ENCODE assay signal across 30 mouse cellular contexts in the genomic region with DNA sequence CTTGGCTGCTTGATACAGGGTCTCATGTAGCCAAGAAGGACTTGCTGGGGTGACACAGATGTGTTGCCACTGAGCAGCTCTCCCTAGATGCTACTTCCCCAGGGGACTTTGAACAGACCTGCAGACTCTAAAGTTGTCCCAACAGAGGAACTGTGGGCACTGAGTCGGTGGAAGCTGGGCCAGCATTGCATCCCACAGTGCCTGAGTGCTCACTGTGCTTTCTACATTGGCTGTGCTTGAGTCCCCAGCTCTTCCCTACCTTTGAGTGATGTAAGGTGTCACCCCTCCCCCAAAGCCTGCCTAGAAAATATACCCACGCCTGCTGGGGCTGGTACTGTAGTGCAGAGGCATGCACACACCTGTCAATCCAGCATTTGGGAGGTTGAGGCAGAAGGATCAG. TPM values are rescaled to one million over a fixed set of nuclear protein-coding genes. Genes with fewer than 3 reads are reported as not detected.
DNase-seq lines count a peak whose midpoint lies in the region; ATAC-seq and TF ChIP-seq lines count a peak whose summit lies in the region.
"Had no signal": no experiment of that assay in that cellular context is flagged by ENCODE, and none has a peak within 500 bp of the region (broad histone marks: within the 10 kb centered on the region; RNA-seq: fewer than 3 reads in every experiment).

No protein-coding gene starts in this region.

- H3K36me3 ChIP-seq in intestine, embryonic 14.5 days (ENCODE audit: control insufficient read depth, insufficient read depth, low read length): peaks cover 14% of the 10 kb centered on the region
- peaks cover 2% of the 10 kb centered on the region; the same call in 1 of the 2 replicates for H3K36me3 ChIP-seq in intestine, embryonic 15.5 days
- H3K36me3 ChIP-seq in midbrain, embryonic 11.5 days (ENCODE audit: control insufficient read depth, insufficient read depth, low read length): no peaks in the 10 kb centered on the region
- no peaks in the 10 kb centered on the region for H3K36me3 ChIP-seq in midbrain, embryonic 16.5 days (ENCODE audit: control insufficient read depth, insufficient read depth, low read length)
- peaks cover under 1% of the 10 kb centered on the region; the same call in 1 of the 2 replicates for H3K36me3 ChIP-seq in intestine, postnatal 0 days (ENCODE audit: control insufficient read depth, insufficient read depth)

- 70% methylated on average over 2 of the region's 2 CpGs for WGBS in intestine, embryonic 14.5 days
- 58% methylated on average over 2 of the region's 2 CpGs for WGBS in intestine, embryonic 15.5 days
- WGBS in midbrain, embryonic 11.5 days: 91% methylated on average over 2 of the region's 2 CpGs
- WGBS in midbrain, embryonic 16.5 days: 80% methylated on average over 2 of the region's 2 CpGs
- 62% methylated on average over 2 of the region's 2 CpGs for WGBS in intestine, postnatal 0 days

- H3K9me3 ChIP-seq in intestine, embryonic 14.5 days (ENCODE audit: control insufficient read depth, low read length): no peaks in the 10 kb centered on the region
- H3K9me3 ChIP-seq in intestine, embryonic 15.5 days: no peaks in the 10 kb centered on the region
- no peaks in the 10 kb centered on the region for H3K9me3 ChIP-seq in midbrain, embryonic 11.5 days (ENCODE audit: control insufficient read depth, low read length)
- H3K9me3 ChIP-seq in midbrain, embryonic 16.5 days (replicated peaks; ENCODE audit: control insufficient read depth, low read length, poor library complexity, severe bottlenecking): no peaks in the 10 kb centered on the region
- no peaks in the 10 kb centered on the region for H3K9me3 ChIP-seq in intestine, postnatal 0 days (ENCODE audit: control insufficient read depth)
- H3K9me3 ChIP-seq: embryonic facial prominence, embryonic 10.5 days; embryonic facial prominence, embryonic 15.5 days; forebrain, embryonic 12.5 days; limb, embryonic 13.5 days; liver, embryonic 12.5 days; megakaryocyte, embryonic 14.5 days; neural tube, embryonic 12.5 days had no signal

- H3K27ac ChIP-seq in gastrocnemius, adult 2 months: peak overlapping the region; percentile 100
- no peak overlapping the region for H3K27ac ChIP-seq in intestine, embryonic 14.5 days (ENCODE audit: low read depth)
- no peak overlapping the region for H3K27ac ChIP-seq in intestine, embryonic 15.5 days
- no peak overlapping the region for H3K27ac ChIP-seq in midbrain, embryonic 11.5 days (ENCODE audit: low read depth, low read length)
- no peak overlapping the region for H3K27ac ChIP-seq in midbrain, embryonic 16.5 days (ENCODE audit: low read length)
- H3K27ac ChIP-seq in cortical plate, adult 2 months (ENCODE audit: insufficient read depth, low read length): 0 out of 2 replicates have a peak overlapping the region, but pooled peaks have one; percentile 13
- H3K27ac ChIP-seq in intestine, postnatal 0 days (ENCODE audit: low read depth, low read length): no peak overlapping the region; the same call in 1 of the 2 replicates
- H3K27ac ChIP-seq: embryonic facial prominence, embryonic 10.5 days; embryonic facial prominence, embryonic 15.5 days; forebrain, embryonic 12.5 days; hindbrain, embryonic 14.5 days; limb, embryonic 13.5 days; liver, embryonic 12.5 days; neural tube, embryonic 12.5 days had no signal

- intact Hi-C loops in gastrocnemius, adult 2 months (cut with DNase I): no loop called here

- DNase-seq in gastrocnemius, adult 2 months: no peak
- no peak for DNase-seq in gastrocnemius, postnatal 10 days
- no peak for DNase-seq in intestine, embryonic 14.5 days (ENCODE audit: low spot score)
- DNase-seq in midbrain, embryonic 11.5 days (ENCODE audit: low spot score, missing footprints): peak; percentile 33
- DNase-seq: B cell, adult 2 months; cerebellum, adult 11-12 months; cerebellum, postnatal 14 days; gastrocnemius, postnatal 25 days; kidney, adult 8-10 months; kidney, postnatal 10 days; layer of hippocampus, adult 9-11 months; lung, adult 18-20 months; lung, postnatal 4 days; midbrain, embryonic 14.5 days; right cerebral cortex, adult 18-20 months; spleen, adult 18-20 months; thymus, postnatal 14 days had no signal

- no peak for TF ChIP-seq POLR2A in cortical plate, adult 2 months (IDR thresholded peaks at IDR 0.05; ENCODE audit: extremely low read depth, insufficient read depth, low read length)

- no peak overlapping the region for H3K9ac ChIP-seq in intestine, embryonic 14.5 days (ENCODE audit: low read length)
- no peak overlapping the region for H3K9ac ChIP-seq in intestine, embryonic 15.5 days
- no peak overlapping the region for H3K9ac ChIP-seq in midbrain, embryonic 11.5 days (ENCODE audit: low read length)
- no peak overlapping the region for H3K9ac ChIP-seq in midbrain, embryonic 16.5 days (ENCODE audit: low read depth, low read length)
- no peak overlapping the region for H3K9ac ChIP-seq in intestine, postnatal 0 days (ENCODE audit: low read depth, low read length)
- H3K9ac ChIP-seq: embryonic facial prominence, embryonic 15.5 days; forebrain, embryonic 12.5 days; hindbrain, embryonic 14.5 days; limb, embryonic 13.5 days; liver, embryonic 12.5 days; neural tube, embryonic 12.5 days had no signal

- no peaks in the 10 kb centered on the region for H3K27me3 ChIP-seq in intestine, embryonic 14.5 days (replicated peaks; ENCODE audit: control insufficient read depth, insufficient read depth, low read length)
- no peaks in the 10 kb centered on the region for H3K27me3 ChIP-seq in intestine, embryonic 15.5 days (replicated peaks)
- H3K27me3 ChIP-seq in midbrain, embryonic 11.5 days (ENCODE audit: control insufficient read depth, insufficient read depth, low read length): no peaks in the 10 kb centered on the region
- no peaks in the 10 kb centered on the region for H3K27me3 ChIP-seq in midbrain, embryonic 16.5 days (ENCODE audit: control insufficient read depth, insufficient read depth, low read depth, low read length)
- H3K27me3 ChIP-seq in intestine, postnatal 0 days (replicated peaks; ENCODE audit: control insufficient read depth, insufficient read depth, low read length): no peaks in the 10 kb centered on the region
- H3K27me3 ChIP-seq: embryonic facial prominence, embryonic 15.5 days; forebrain, embryonic 12.5 days; limb, embryonic 13.5 days; liver, embryonic 12.5 days; megakaryocyte, embryonic 14.5 days; neural tube, embryonic 12.5 days had no signal

- TF ChIP-seq CTCF in gastrocnemius, adult 2 months (IDR thresholded peaks at IDR 0.05): no peak
- no peak for TF ChIP-seq CTCF in cortical plate, adult 2 months (IDR thresholded peaks at IDR 0.05; ENCODE audit: extremely low read depth, insufficient read depth, low read length)
- TF ChIP-seq CTCF in intestine, postnatal 0 days (IDR thresholded peaks at IDR 0.05; ENCODE audit: low read depth): no peak

- peak overlapping the region; percentile 85 for H3K4me3 ChIP-seq in gastrocnemius, adult 2 months
- H3K4me3 ChIP-seq in intestine, embryonic 14.5 days (ENCODE audit: low read depth, low read length): no peak overlapping the region
- no peak overlapping the region for H3K4me3 ChIP-seq in intestine, embryonic 15.5 days (replicated peaks)
- no peak overlapping the region for H3K4me3 ChIP-seq in midbrain, embryonic 11.5 days (ENCODE audit: low read depth, low read length)
- H3K4me3 ChIP-seq in midbrain, embryonic 16.5 days (ENCODE audit: low read depth, low read length): no peak overlapping the region
- H3K4me3 ChIP-seq in cortical plate, adult 2 months (ENCODE audit: insufficient read depth, low read length): no peak overlapping the region
- H3K4me3 ChIP-seq in intestine, postnatal 0 days (ENCODE audit: low read depth, low read length): no peak overlapping the region
- H3K4me3 ChIP-seq: embryonic facial prominence, embryonic 10.5 days; embryonic facial prominence, embryonic 15.5 days; forebrain, embryonic 12.5 days; limb, embryonic 13.5 days; liver, embryonic 12.5 days; megakaryocyte, embryonic 14.5 days; neural tube, embryonic 12.5 days had no signal

- no peaks in the 10 kb centered on the region for H3K4me1 ChIP-seq in intestine, embryonic 14.5 days (replicated peaks; ENCODE audit: control insufficient read depth, insufficient read depth, low read length)
- no peaks in the 10 kb centered on the region for H3K4me1 ChIP-seq in intestine, embryonic 15.5 days (replicated peaks)
- H3K4me1 ChIP-seq in midbrain, embryonic 11.5 days (ENCODE audit: control insufficient read depth, insufficient read depth, low read length): no peaks in the 10 kb centered on the region
- no peaks in the 10 kb centered on the region for H3K4me1 ChIP-seq in midbrain, embryonic 16.5 days (ENCODE audit: control insufficient read depth, insufficient read depth, low read length)
- no peaks in the 10 kb centered on the region; the same call in 1 of the 2 replicates for H3K4me1 ChIP-seq in cortical plate, adult 2 months (ENCODE audit: control insufficient read depth, insufficient read depth, low read length)
- H3K4me1 ChIP-seq in intestine, postnatal 0 days (replicated peaks; ENCODE audit: control insufficient read depth, insufficient read depth, low read length): no peaks in the 10 kb centered on the region
- H3K4me1 ChIP-seq: embryonic facial prominence, embryonic 10.5 days; embryonic facial prominence, embryonic 15.5 days; limb, embryonic 13.5 days; liver, embryonic 12.5 days; neural tube, embryonic 12.5 days had no signal

- H3K4me2 ChIP-seq in intestine, embryonic 14.5 days (ENCODE audit: low read length): no peak overlapping the region
- no peak overlapping the region for H3K4me2 ChIP-seq in intestine, embryonic 15.5 days (replicated peaks)
- H3K4me2 ChIP-seq in midbrain, embryonic 11.5 days: no peak overlapping the region
- H3K4me2 ChIP-seq in midbrain, embryonic 16.5 days (ENCODE audit: low read length): no peak overlapping the region
- H3K4me2 ChIP-seq in intestine, postnatal 0 days (replicated peaks; ENCODE audit: low read depth): no peak overlapping the region
- H3K4me2 ChIP-seq: embryonic facial prominence, embryonic 15.5 days; forebrain, embryonic 12.5 days; hindbrain, embryonic 14.5 days; limb, embryonic 13.5 days; liver, embryonic 12.5 days; neural tube, embryonic 12.5 days had no signal

- ATAC-seq in intestine, embryonic 14.5 days (replicated peaks; ENCODE audit: low FRiP score, low TSS enrichment, low read depth): 0 out of 2 replicates have a peak, but pooled peaks have one; percentile 7
- ATAC-seq in intestine, embryonic 15.5 days: no peak
- ATAC-seq in midbrain, embryonic 11.5 days (ENCODE audit: low FRiP score): no peak
- no peak for ATAC-seq in midbrain, embryonic 16.5 days
- no peak for ATAC-seq in intestine, postnatal 0 days
- ATAC-seq: liver, embryonic 12.5 days had no signal

RNA-seq across cellular contexts. Expression of a gene that starts 1.9 kb away (rescaled TPM):
- total RNA-seq in gastrocnemius, adult 2 months (2021): 100 to 1,000 TPM; 255 to 281 TPM
- 100 to 1,000 TPM in 1 of 2 experiments, 10 to 100 TPM in 1; 75.2 to 106 TPM for total RNA-seq in gastrocnemius, postnatal 10 days (2021)
- polyA plus RNA-seq in intestine, embryonic 14.5 days (2014; fragmentation: Nextera tagmentation; extraction: Ambion mirVana): 0.08 and 0.19 TPM in 2 replicates
- 0.03 and 0.14 TPM in 2 replicates for polyA plus RNA-seq in intestine, embryonic 15.5 days (2015; fragmentation: Nextera tagmentation; extraction: Ambion mirVana)
- 0.05 and 0.07 TPM in 2 replicates for polyA plus RNA-seq in midbrain, embryonic 11.5 days (2014; fragmentation: Nextera tagmentation; extraction: Ambion mirVana)
- polyA plus RNA-seq in midbrain, embryonic 16.5 days (2015; fragmentation: Nextera tagmentation; extraction: Ambion mirVana): 0.05 and 0.15 TPM in 2 replicates
- polyA plus RNA-seq in cortical plate, adult 2 months (2012; rRNA removed): 0.73 and 1.2 TPM in 2 replicates
- polyA plus RNA-seq in intestine, postnatal 0 days (2015; fragmentation: Nextera tagmentation; extraction: Ambion mirVana): 0.30 and 0.31 TPM in 2 replicates
- total RNA-seq: hematopoietic stem cell, adult 5-6 weeks had no signal

RNA-seq across cellular contexts. Expression of a gene that starts 9.7 kb away (rescaled TPM):
- total RNA-seq in gastrocnemius, adult 2 months (2021): 10 to 100 TPM; 22.9 to 55.7 TPM
- total RNA-seq in gastrocnemius, postnatal 10 days (2021): 10 to 100 TPM; 19.2 to 19.9 TPM
- 0.58 TPM in 2 replicates for polyA plus RNA-seq in intestine, embryonic 14.5 days (2014; fragmentation: Nextera tagmentation; extraction: Ambion mirVana)
- 0.52 and 0.85 TPM in 2 replicates for polyA plus RNA-seq in intestine, embryonic 15.5 days (2015; fragmentation: Nextera tagmentation; extraction: Ambion mirVana)
- polyA plus RNA-seq in midbrain, embryonic 11.5 days (2014; fragmentation: Nextera tagmentation; extraction: Ambion mirVana): 0.07 TPM in 1 of 2 replicates, not detected in the other
- polyA plus RNA-seq in midbrain, embryonic 16.5 days (2015; fragmentation: Nextera tagmentation; extraction: Ambion mirVana): 1.2 and 2.8 TPM in 2 replicates
- polyA plus RNA-seq in cortical plate, adult 2 months (2012; rRNA removed): 0.55 and 0.67 TPM in 2 replicates
- 0.10 TPM in 1 of 2 replicates, not detected in the other for polyA plus RNA-seq in intestine, postnatal 0 days (2015; fragmentation: Nextera tagmentation; extraction: Ambion mirVana)
- total RNA-seq: hematopoietic stem cell, adult 5-6 weeks had no signal
- polyA plus RNA-seq: forebrain, embryonic 12.5 days; limb, embryonic 13.5 days had no signal

RNA-seq across cellular contexts. Expression of a gene that starts 14.1 kb away (rescaled TPM):
- 10 to 100 TPM; 13.2 to 25.5 TPM for total RNA-seq in gastrocnemius, adult 2 months (2021)
- 1 to 10 TPM; 1.4 to 3.1 TPM for total RNA-seq in gastrocnemius, postnatal 10 days (2021)
- 0.16 TPM in 1 of 2 replicates, not detected in the other for polyA plus RNA-seq in intestine, embryonic 14.5 days (2014; fragmentation: Nextera tagmentation; extraction: Ambion mirVana)
- polyA plus RNA-seq in intestine, embryonic 15.5 days (2015; fragmentation: Nextera tagmentation; extraction: Ambion mirVana): 0.15 and 0.33 TPM in 2 replicates
- 0.15 TPM in 1 of 2 replicates, not detected in the other for polyA plus RNA-seq in midbrain, embryonic 11.5 days (2014; fragmentation: Nextera tagmentation; extraction: Ambion mirVana)
- 0.25 and 0.30 TPM in 2 replicates for polyA plus RNA-seq in midbrain, embryonic 16.5 days (2015; fragmentation: Nextera tagmentation; extraction: Ambion mirVana)
- 2.6 and 3.1 TPM in 2 replicates for polyA plus RNA-seq in cortical plate, adult 2 months (2012; rRNA removed)
- 3.6 and 3.9 TPM in 2 replicates for polyA plus RNA-seq in intestine, postnatal 0 days (2015; fragmentation: Nextera tagmentation; extraction: Ambion mirVana)
- polyA plus RNA-seq: neural tube, embryonic 12.5 days had no signal

RNA-seq across cellular contexts. Expression of a gene that starts 28.3 kb away (rescaled TPM):
- 10 to 100 TPM; 23.8 to 26.3 TPM for total RNA-seq in gastrocnemius, adult 2 months (2021)
- total RNA-seq in gastrocnemius, postnatal 10 days (2021): 10 to 100 TPM; 37.7 to 45.7 TPM
- 93.4 and 94.0 TPM in 2 replicates for polyA plus RNA-seq in intestine, embryonic 14.5 days (2014; fragmentation: Nextera tagmentation; extraction: Ambion mirVana)
- 85.7 and 86.9 TPM in 2 replicates for polyA plus RNA-seq in intestine, embryonic 15.5 days (2015; fragmentation: Nextera tagmentation; extraction: Ambion mirVana)
- polyA plus RNA-seq in midbrain, embryonic 11.5 days (2014; fragmentation: Nextera tagmentation; extraction: Ambion mirVana): 104 and 121 TPM in 2 replicates
- polyA plus RNA-seq in midbrain, embryonic 16.5 days (2015; fragmentation: Nextera tagmentation; extraction: Ambion mirVana): 140 and 148 TPM in 2 replicates
- 126 and 148 TPM in 2 replicates for polyA plus RNA-seq in cortical plate, adult 2 months (2012; rRNA removed)
- 25.9 and 33.6 TPM in 2 replicates for polyA plus RNA-seq in intestine, postnatal 0 days (2015; fragmentation: Nextera tagmentation; extraction: Ambion mirVana)

RNA-seq across cellular contexts. Expression of a gene that starts 32.4 kb away (rescaled TPM):
- total RNA-seq in gastrocnemius, adult 2 months (2021): 1 to 10 TPM; 1.9 to 3.2 TPM
- total RNA-seq in gastrocnemius, postnatal 10 days (2021): 10 to 100 TPM; 14.4 to 14.7 TPM
- 0.86 and 1.3 TPM in 2 replicates for polyA plus RNA-seq in intestine, embryonic 14.5 days (2014; fragmentation: Nextera tagmentation; extraction: Ambion mirVana)
- 1.4 TPM in 2 replicates for polyA plus RNA-seq in intestine, embryonic 15.5 days (2015; fragmentation: Nextera tagmentation; extraction: Ambion mirVana)
- 1.9 TPM in 2 replicates for polyA plus RNA-seq in midbrain, embryonic 11.5 days (2014; fragmentation: Nextera tagmentation; extraction: Ambion mirVana)
- 13.2 and 14.4 TPM in 2 replicates for polyA plus RNA-seq in midbrain, embryonic 16.5 days (2015; fragmentation: Nextera tagmentation; extraction: Ambion mirVana)
- 87.3 and 88.9 TPM in 2 replicates for polyA plus RNA-seq in cortical plate, adult 2 months (2012; rRNA removed)
- polyA plus RNA-seq in intestine, postnatal 0 days (2015; fragmentation: Nextera tagmentation; extraction: Ambion mirVana): 0.94 and 1.1 TPM in 2 replicates

Comparison
In these comparisons a context has a peak if more than half of its experiments do, and no peak if none do; other contexts are left out.
1. H3K27ac ChIP-seq: peak in gastrocnemius, adult 2 months (single experiment) and cortical plate, adult 2 months (single experiment); none in intestine, embryonic 14.5 days (single experiment), intestine, embryonic 15.5 days (single experiment), midbrain, embryonic 11.5 days (single experiment), midbrain, embryonic 16.5 days (single experiment) and intestine, postnatal 0 days (single experiment).